Mouse (Mus musculus) cerebellum, adult 11-12 months (tissue): Measurements from ENCODE around the gene 1700012A03Rik.

Source experiments
- DNase-seq: peaks from one replicate; pipeline ENCODE4 v3.0.0; 2022

Gene 1700012A03Rik

DNA sequence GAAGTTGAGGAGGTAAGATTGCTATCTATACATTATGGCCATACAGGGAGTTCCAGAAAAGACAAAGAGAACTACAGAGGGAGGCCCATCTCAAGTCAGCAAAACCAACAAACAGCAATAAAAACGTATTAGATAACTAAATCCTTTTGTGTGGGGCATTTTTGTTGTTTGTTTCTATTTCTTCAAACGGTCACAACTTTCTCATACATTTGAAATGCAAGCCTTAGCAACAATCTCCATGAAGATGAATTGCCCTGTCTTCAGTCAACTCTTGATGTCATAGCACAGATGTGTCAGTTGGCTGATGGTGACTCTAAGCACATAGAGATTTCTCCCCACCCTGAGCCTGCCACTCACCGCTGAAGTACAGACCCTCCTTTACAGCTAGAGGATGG, at the start of gene 1700012A03Rik:
Gene 1700012A03Rik, plus strand, starts transcription at position 296 of the 395 bp plus-strand sequence.
- no peak for DNase-seq

DNA sequence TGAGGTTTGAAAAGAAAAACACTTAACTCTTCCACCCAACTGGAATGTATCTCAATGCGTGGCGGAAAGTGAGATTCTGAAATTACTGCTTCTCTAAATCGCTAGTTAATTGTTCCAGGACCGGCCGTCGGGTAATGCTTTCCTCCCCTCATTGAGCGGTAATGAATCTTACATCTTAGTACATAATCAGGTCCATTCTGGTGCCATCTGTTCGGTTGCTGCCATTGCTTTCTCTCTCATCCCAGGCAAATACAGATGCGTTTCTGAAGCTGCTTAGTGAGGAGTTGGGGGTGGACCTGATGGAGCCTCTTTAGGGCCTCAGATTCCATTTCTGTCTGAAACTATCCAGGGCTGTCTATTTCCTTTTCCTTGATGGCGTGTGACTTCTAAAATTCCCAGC, 45.8 kb upstream of the 1700012A03Rik start:
- no peak for DNase-seq

GRCm38 (mm10) chr6:32005914-32006313, 44.1 kb upstream of the 1700012A03Rik start:
- DNase-seq = no peak

GRCm38 (mm10) chr6:32006382-32006781, 43.7 kb upstream of the 1700012A03Rik start:
- no peak for DNase-seq

DNA sequence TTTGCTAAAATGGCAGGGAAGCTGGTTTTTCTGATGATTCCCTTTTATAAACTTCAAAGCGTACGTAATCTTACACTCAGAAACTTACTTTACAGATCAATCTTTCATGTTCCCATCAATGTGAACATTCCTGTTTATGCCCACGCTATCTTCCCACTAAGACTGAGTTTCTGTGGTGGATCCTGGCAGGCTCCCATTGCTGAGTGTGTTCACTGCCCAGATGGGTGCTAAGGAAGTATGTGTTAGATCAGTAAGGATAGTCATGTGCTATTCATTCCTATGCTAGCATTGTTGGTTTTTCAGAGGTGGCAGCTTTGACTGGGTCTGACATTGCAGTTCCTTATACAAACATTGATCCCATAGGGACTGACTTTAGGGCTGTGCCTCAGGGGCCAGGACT, 42.7 kb upstream of the 1700012A03Rik start:
- DNase-seq = no peak

DNA sequence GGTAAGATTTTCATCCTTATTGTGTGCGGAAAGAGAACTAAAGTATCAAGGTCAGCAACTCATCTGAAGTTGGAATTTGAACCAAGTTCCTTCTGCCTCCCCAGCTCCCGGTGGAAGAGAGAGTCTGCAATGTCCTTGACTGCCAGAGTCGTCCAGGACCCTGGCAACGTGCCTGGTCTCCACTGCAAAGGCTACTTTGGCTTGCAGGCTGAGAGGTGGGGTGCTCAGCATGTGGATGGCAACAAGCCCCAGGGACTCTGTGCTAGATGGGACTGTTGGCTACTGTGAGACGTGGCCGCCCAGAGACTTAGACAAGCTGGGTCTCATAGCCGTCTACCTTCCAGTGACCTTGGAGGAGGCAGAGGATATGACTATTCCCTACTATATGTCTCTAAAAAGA, 33.2 kb upstream of the 1700012A03Rik start:
- DNase-seq = peak; percentile 39

- DNase-seq = peak; percentile 42
These were observed 32.5 kb upstream of the 1700012A03Rik start for GRCm38 (mm10) chr6:32017406-32018104.

GRCm38 (mm10) chr6:32018105-32018446, 32.0 kb upstream of the 1700012A03Rik start:
- peak; percentile 74 for DNase-seq

- no peak for DNase-seq
These were observed 28.1 kb upstream of the 1700012A03Rik start for GRCm38 (mm10) chr6:32021853-32022536.

DNA sequence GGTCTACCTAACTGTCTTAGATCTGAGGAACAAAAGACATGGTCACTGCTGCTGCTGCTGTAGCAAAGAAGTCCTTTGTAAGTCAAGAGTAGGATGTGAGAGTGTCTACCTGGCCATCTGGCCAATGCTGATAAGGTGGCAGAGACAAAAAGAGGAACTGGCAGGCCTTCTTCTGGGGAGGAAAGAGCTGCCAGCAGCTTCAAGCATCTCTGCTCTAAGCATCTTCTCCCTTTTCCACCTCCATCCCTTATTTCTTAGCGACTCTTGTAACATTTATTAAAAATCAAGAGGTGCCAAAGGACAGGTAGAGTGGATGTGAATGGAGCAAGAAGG, 27.5 kb upstream of the 1700012A03Rik start:
- DNase-seq = no peak

- no peak for DNase-seq
These were observed 21.6 kb upstream of the 1700012A03Rik start for GRCm38 (mm10) chr6:32028228-32029009.

- no peak for DNase-seq
These were observed 15.8 kb upstream of the 1700012A03Rik start for GRCm38 (mm10) chr6:32034226-32034625.

DNA sequence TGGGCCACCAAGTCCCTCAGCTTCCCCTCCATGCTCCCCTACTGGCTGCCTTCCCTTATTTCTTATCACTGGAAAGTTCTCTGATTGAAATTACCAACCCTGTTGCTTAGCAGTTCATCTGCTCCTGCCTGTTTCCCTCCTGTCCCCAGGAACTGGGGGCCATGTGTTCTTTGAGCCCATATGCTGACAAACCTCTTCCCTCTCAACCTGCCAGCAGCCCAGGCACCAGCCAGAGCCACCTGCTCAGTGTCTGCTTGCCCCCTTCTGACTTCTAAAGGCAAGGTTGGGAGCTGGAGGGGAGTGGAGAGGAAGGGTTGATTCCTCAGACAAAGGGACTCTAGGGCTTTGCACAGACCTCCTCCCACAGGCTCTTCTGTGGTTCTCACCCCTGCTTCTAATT, 4.7 kb upstream of the 1700012A03Rik start:
- no peak for DNase-seq

DNA sequence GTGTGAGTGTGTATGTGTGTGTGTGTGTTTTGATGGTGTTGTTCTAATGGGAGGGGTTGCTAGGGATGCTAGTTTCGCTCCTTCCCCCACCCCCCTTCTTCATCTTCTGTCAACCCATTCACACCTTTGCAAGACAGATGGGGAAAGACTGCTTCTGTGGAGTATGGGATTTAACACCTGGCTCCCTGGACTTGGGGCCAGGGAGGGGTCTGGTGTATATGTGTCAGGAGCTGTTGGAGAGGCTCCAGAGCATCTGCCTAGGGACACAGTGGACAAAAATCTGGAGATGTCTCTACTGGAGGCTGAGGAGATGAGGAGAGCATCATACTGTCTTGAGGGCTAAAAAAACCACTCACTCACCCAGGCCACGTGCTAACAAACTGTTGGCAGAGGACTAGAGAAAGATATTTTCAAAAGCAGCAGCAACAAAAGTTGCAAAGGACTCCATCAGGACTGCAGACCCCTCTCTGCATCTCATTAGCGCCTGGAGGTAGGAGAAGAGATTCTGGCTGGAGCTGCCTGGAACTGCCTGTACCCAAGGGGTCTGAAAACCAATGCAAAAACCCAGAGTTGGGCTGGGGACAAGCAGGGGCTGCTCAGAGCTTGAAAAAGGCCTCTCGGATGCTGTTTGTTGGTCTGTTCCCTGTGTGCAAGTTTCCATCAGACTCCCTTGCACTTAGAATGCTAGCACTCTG, 643 bp upstream of the 1700012A03Rik start:
- no peak for DNase-seq

GRCm38 (mm10) chr6:32052135-32052915, 2.3 kb downstream of the 1700012A03Rik start:
- DNase-seq = peak; percentile 6

DNA sequence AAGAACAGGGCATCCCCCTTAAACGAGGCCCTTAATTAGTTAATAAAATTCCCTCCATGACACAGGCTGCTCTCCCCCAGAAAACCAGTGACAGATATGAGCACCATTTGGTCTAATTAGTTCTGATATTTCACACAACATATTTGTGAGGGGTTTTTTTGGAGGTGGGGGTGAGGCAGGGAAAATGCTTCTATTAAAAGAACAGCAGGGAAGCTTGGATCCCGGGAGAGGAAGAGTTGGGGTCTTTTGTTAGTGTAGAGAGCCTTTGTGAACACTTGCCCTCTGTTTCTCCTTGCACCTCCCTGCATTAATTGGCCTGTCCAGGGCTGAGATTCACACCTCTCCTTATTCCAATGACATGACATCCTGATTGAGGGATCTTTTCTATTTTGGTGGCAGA, 6.5 kb downstream of the 1700012A03Rik start:
- no peak for DNase-seq

DNA sequence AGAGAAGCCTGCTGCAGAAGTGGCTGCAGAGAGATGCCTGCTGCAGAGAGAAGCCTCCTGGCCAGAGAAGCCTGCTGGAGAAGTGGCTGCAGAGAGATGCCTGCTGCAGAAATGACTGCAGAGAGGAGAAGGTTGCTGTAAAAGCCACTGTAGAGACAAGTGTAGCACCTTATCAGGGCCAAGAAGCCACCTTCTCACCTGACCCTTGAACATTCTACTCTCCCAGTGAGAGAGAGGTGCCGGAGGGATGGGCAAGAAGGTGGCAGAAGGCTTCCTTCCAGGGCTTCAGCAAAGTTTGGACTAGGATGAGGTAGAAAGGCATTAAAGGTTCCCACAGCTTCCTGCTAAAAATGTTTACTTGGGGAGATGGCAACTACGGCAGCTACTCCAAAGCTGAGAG, 8.5 kb downstream of the 1700012A03Rik start:
- no peak for DNase-seq

DNA sequence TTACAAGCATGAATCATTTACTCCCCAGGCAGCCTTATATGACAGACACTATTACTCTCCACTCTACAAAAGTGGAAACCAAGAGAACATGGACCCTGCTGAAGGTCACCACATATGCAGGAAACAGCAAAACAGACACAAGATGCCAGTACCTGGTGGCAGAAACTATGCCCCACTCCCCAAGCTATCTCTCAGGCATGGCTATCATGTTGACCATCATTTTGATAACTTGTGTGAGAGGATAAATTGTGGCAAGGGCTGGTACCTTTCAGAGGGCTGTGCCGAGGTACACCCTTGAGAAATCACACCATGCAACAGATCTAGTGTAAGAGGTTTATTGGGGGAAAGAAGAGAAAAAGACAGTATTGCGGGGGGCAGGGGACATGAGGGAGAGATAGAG, 10.6 kb downstream of the 1700012A03Rik start:
- DNase-seq = no peak

DNA sequence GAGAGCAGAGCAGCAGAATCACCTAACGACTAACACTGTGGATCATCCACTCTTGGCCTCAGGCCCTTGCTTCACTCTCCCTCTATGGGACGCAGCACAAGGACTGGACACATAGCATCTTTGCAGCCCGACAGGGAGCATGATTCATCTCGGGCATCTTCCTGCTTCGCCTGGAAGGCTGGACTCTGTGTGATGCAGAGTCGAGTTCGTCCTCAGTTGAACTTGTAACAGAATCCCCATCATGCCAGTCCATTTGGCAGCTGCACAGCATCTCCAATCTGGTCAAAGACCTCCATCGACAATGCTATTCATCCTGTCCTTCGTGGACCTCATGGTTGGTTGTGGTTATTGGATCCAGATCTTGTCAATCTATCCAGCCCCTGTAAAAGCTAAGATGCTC, 11.2 kb downstream of the 1700012A03Rik start:
- no peak for DNase-seq

GRCm38 (mm10) chr6:32065789-32066510, 15.9 kb downstream of the 1700012A03Rik start:
- no peak for DNase-seq

DNA sequence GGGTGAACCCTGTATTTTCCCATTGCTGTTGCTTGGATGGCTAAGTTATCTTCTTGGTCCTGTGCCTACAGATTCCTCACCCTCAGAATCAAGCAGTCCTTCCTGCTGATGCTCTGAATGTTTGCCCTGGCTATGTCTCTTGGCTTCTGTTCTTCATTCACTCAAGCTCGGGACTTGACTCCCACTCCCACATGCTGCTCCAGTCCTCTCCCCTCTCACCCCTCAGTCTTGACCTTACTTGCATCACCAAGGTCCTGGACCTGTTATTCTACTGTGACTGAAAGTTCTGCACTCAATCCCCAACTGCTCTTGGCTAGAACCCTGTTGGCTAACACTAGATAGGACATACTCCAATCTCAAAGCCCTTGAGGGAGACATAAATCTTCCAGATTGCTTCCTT, 22.1 kb downstream of the 1700012A03Rik start:
- DNase-seq = no peak

DNA sequence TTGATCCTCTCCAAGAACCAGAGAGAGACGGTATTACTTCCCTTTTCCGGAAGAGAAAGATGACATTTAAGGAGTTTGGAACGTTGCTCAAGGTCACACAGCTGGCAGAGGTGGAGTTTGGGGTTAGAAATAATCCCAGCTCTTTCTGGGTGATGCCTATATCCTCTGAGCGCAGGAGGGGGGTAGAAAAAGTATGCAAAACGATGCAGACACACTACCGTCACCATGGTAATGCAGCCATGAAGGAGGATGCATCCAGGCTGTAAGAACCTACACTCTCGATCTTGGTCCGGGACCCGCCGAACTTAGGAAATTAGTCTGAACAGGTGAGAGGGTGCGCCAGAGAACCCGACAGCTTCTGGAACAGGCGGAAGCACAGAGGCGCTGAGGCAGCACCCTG, 43.3 kb downstream of the 1700012A03Rik start:
- no peak for DNase-seq
